Comparison of ENCODE assay signal across 17 mouse cellular contexts in the genomic region with DNA sequence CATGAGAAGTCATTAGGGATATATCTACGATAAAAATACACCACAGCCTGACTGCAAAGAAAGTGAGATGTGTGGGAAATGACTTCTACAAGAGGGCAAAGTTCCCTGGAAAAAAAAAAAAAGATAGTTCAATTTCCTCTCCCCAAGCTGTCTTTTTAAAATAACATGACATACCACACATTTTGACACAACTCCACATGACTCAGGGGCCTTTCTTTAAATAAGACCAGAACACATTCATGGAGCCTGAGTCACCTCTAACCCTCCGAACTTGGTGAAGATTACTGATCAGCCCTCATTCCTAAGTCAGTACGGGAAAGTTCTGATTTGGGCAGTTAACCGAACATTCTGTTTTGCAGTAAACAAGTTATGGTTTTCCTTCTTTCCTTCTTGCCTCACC.
A peak's percentile ranks its signal among the peaks of the same experiment; 100 is the strongest.
DNase-seq lines count a peak whose midpoint lies in the region; ATAC-seq and TF ChIP-seq lines count a peak whose summit lies in the region.
"Had no signal": no experiment of that assay in that cellular context is flagged by ENCODE, and none has a peak within 500 bp of the region (broad histone marks: within the 10 kb centered on the region; RNA-seq: fewer than 3 reads in every experiment).

No protein-coding gene starts in this region.

- no peak overlapping the region for H3K9ac ChIP-seq in embryonic facial prominence, embryonic 14.5 days (ENCODE audit: low read depth, low read length)
- no peak overlapping the region for H3K9ac ChIP-seq in lung, embryonic 14.5 days
- H3K9ac ChIP-seq: embryonic facial prominence, embryonic 13.5 days; forebrain, embryonic 15.5 days; liver, embryonic 14.5 days had no signal

- ATAC-seq in embryonic facial prominence, embryonic 14.5 days (ENCODE audit: low read depth), result no peak
- ATAC-seq in lung, embryonic 14.5 days (ENCODE audit: insufficient read depth), result no peak
- ATAC-seq in erythroid progenitor cell, adult 5-6 weeks (replicated peaks; ENCODE audit: low FRiP score, poor library complexity, severe bottlenecking), result no peak
- ATAC-seq: CD4-positive, CD25-positive, alpha-beta regulatory T cell, adult 4 months; forebrain, embryonic 15.5 days; inflammation-experienced regulatory T-cells, adult 6 months had no signal

- H3K36me3 ChIP-seq in embryonic facial prominence, embryonic 14.5 days (ENCODE audit: control insufficient read depth, insufficient read depth, low read length), result no peaks in the 10 kb centered on the region
- no peaks in the 10 kb centered on the region for H3K36me3 ChIP-seq in embryonic facial prominence, embryonic 10.5 days (replicated peaks)
- H3K36me3 ChIP-seq in lung, embryonic 14.5 days (ENCODE audit: insufficient read depth), result no peaks in the 10 kb centered on the region
- H3K36me3 ChIP-seq: embryonic facial prominence, embryonic 13.5 days; forebrain, embryonic 15.5 days; hindbrain, embryonic 10.5 days had no signal

- H3K27me3 ChIP-seq in embryonic facial prominence, embryonic 14.5 days (replicated peaks; ENCODE audit: control insufficient read depth, insufficient read depth, low read length), result no peaks in the 10 kb centered on the region
- H3K27me3 ChIP-seq in embryonic facial prominence, embryonic 10.5 days (replicated peaks; ENCODE audit: low read depth, poor library complexity, severe bottlenecking), result no peaks in the 10 kb centered on the region
- H3K27me3 ChIP-seq in lung, embryonic 14.5 days (ENCODE audit: insufficient read depth, low read length), result no peaks in the 10 kb centered on the region
- H3K27me3 ChIP-seq: embryonic facial prominence, embryonic 13.5 days; forebrain, embryonic 15.5 days had no signal

- 27% methylated on average over 4 of the region's 4 CpGs for WGBS in embryonic facial prominence, embryonic 14.5 days
- 51% methylated on average over 4 of the region's 4 CpGs for WGBS in embryonic facial prominence, embryonic 10.5 days
- WGBS in lung, embryonic 14.5 days, result 48% methylated on average over 4 of the region's 4 CpGs

- peak; percentile 14 for DNase-seq in embryonic facial prominence, embryonic 14.5 days (ENCODE audit: low spot score)
- DNase-seq in embryonic facial prominence, embryonic 10.5 days (ENCODE audit: low spot score), result no peak
- peak; percentile 30 for DNase-seq in lung, embryonic 14.5 days
- no peak for DNase-seq in lung, postnatal 4 days
- DNase-seq in brain, embryonic 14.5 days (ENCODE audit: low read depth), result peak; percentile 5
- DNase-seq in mesoderm, embryonic 11.5 days (ENCODE audit: low read depth, low spot score), result peak; percentile 23
- no peak for DNase-seq in right cerebral cortex, adult 2 months (ENCODE audit: low spot score in 2 of 2)
- DNase-seq: cerebellum, postnatal 10 days; kidney, postnatal 10 days; left cerebral cortex, postnatal 4 days had no signal

- no peak overlapping the region for H3K27ac ChIP-seq in embryonic facial prominence, embryonic 14.5 days (replicated peaks; ENCODE audit: low read depth, low read length)
- no peak overlapping the region for H3K27ac ChIP-seq in embryonic facial prominence, embryonic 10.5 days (replicated peaks)
- no peak overlapping the region for H3K27ac ChIP-seq in lung, embryonic 14.5 days (ENCODE audit: low read depth)
- H3K27ac ChIP-seq: embryonic facial prominence, embryonic 13.5 days; forebrain, embryonic 15.5 days; hindbrain, embryonic 10.5 days; liver, embryonic 14.5 days had no signal

- H3K4me3 ChIP-seq in embryonic facial prominence, embryonic 14.5 days (ENCODE audit: low read depth, low read length), result no peak overlapping the region
- no peak overlapping the region for H3K4me3 ChIP-seq in embryonic facial prominence, embryonic 10.5 days
- no peak overlapping the region for H3K4me3 ChIP-seq in lung, embryonic 14.5 days (ENCODE audit: low read depth, low read length)
- H3K4me3 ChIP-seq: embryonic facial prominence, embryonic 13.5 days; forebrain, embryonic 15.5 days; hindbrain, embryonic 10.5 days had no signal

- H3K4me1 ChIP-seq in embryonic facial prominence, embryonic 14.5 days (ENCODE audit: control insufficient read depth, insufficient read depth, low read length), result peaks cover 3% of the 10 kb centered on the region; the same call in 1 of the 2 replicates
- peaks cover 8% of the 10 kb centered on the region for H3K4me1 ChIP-seq in embryonic facial prominence, embryonic 10.5 days
- H3K4me1 ChIP-seq in lung, embryonic 14.5 days (ENCODE audit: insufficient read depth), result no peaks in the 10 kb centered on the region
- H3K4me1 ChIP-seq: forebrain, embryonic 15.5 days; hindbrain, embryonic 10.5 days had no signal

- TF ChIP-seq CTCF in lung, embryonic 14.5 days (IDR thresholded peaks at IDR 0.05; ENCODE audit: low read depth), result no peak
- TF ChIP-seq CTCF in brain, embryonic 14.5 days (IDR thresholded peaks at IDR 0.05; ENCODE audit: borderline replicate concordance, extremely low read depth, insufficient read depth, insufficient read length), result no peak

- no peak for TF ChIP-seq POLR2A in brain, embryonic 14.5 days (IDR thresholded peaks at IDR 0.05; ENCODE audit: borderline replicate concordance, extremely low read depth, insufficient read depth, insufficient read length, poor library complexity, severe bottlenecking)

- H3K4me2 ChIP-seq in embryonic facial prominence, embryonic 14.5 days (ENCODE audit: low read depth, low read length), result no peak overlapping the region
- H3K4me2 ChIP-seq in lung, embryonic 14.5 days, result no peak overlapping the region
- H3K4me2 ChIP-seq: embryonic facial prominence, embryonic 13.5 days; forebrain, embryonic 15.5 days had no signal

- H3K9me3 ChIP-seq in embryonic facial prominence, embryonic 14.5 days (ENCODE audit: control insufficient read depth, low read length), result no peaks in the 10 kb centered on the region
- no peaks in the 10 kb centered on the region for H3K9me3 ChIP-seq in embryonic facial prominence, embryonic 10.5 days
- H3K9me3 ChIP-seq in lung, embryonic 14.5 days (ENCODE audit: low read depth, low read length), result no peaks in the 10 kb centered on the region
- H3K9me3 ChIP-seq: embryonic facial prominence, embryonic 13.5 days; forebrain, embryonic 15.5 days; hindbrain, embryonic 10.5 days had no signal

Comparison
In these comparisons a context has a peak if more than half of its experiments do, and no peak if none do; other contexts are left out.
1. DNase-seq: peak in embryonic facial prominence, embryonic 14.5 days (single experiment), lung, embryonic 14.5 days (single experiment), brain, embryonic 14.5 days (single experiment) and mesoderm, embryonic 11.5 days (single experiment); none in embryonic facial prominence, embryonic 10.5 days (single experiment), lung, postnatal 4 days (0 of 2) and right cerebral cortex, adult 2 months (0 of 2).